Mouse (Mus musculus) thymus, adult 2 months (tissue): Measurements from ENCODE around the gene Rims3.

Experiments used
- CTCF ChIP-seq: fragments of 200-500 bp; IDR thresholded peaks from 2 replicates; pipeline ENCODE4 v1.5.1; 2012; ENCODE audit warnings: mild to moderate bottlenecking, control low read depth, low read length, moderate library complexity, borderline replicate concordance; ENCODE audit not compliant: control insufficient read depth, poor library complexity, insufficient read depth; ENCODE audit errors: extremely low read depth
- POLR2A ChIP-seq: fragments of 200-500 bp; IDR thresholded peaks from 2 replicates; pipeline ENCODE4 v1.6.1; 2012; ENCODE audit warnings: mild to moderate bottlenecking, low read length, control low read depth, moderate library complexity; ENCODE audit not compliant: control insufficient read depth, poor library complexity, insufficient read depth; ENCODE audit errors: extremely low read depth

GRCm38 (mm10) chr4:120859865-120860264, 5.2 kb downstream of the Rims3 start:
- TF ChIP-seq CTCF = no peak
- TF ChIP-seq POLR2A = no peak
